Mouse (Mus musculus) small intestine, adult 2 months (tissue): Measurements from ENCODE around the gene Pgap1.

ENCODE experiments used
- CTCF ChIP-seq: fragments of 200-500 bp; IDR thresholded peaks from 2 replicates; pipeline ENCODE4 v1.5.1; 2012; ENCODE audit warnings: low read depth, mild to moderate bottlenecking, control low read depth, inconsistent platforms, low read length, moderate library complexity, mixed read lengths; ENCODE audit not compliant: insufficient replicate concordance, insufficient read length; ENCODE audit errors: extremely low read depth
- POLR2A ChIP-seq: fragments of 200-500 bp; IDR thresholded peaks from 2 replicates; pipeline ENCODE4 v1.6.1; 2012; ENCODE audit warnings: low read depth, mild to moderate bottlenecking, control low read depth, inconsistent platforms, low read length, moderate library complexity

GRCm38 (mm10) chr1:54438340-54439079 is 119.0 kb downstream of the Pgap1 start, which contains the start of gene Gtf3c3:
- TF ChIP-seq CTCF (no peak), POLR2A (no peak; the same call in 1 of the 2 replicates)
